Mouse (Mus musculus) heart, embryonic 12.5 days (tissue): Measurements from ENCODE around the gene Hyou1. TPM values are rescaled to one million over a fixed set of nuclear protein-coding genes. Genes with fewer than 3 reads are reported as not detected.
"Not testable (repeated sequence)": the region's sequence is repeated elsewhere in the genome, so short reads cannot be mapped to it uniquely, and the experiment has no call there.

Experiments
- ATAC-seq: fragments of 200-750 bp; cut with Nextera tagmentation; 2 replicates; pipeline ENCODE4 v1.8.0; 2017; ENCODE audit warnings: moderate TSS enrichment, moderate library complexity; ENCODE audit not compliant: insufficient number of reproducible peaks, low FRiP score
- H3K27ac ChIP-seq: fragments of 300-500 bp; sonication (generic); 2 replicates; pipeline ENCODE4 v1.5.1; 2016; ENCODE audit warnings: mild to moderate bottlenecking, moderate library complexity; ENCODE audit not compliant: poor library complexity, severe bottlenecking
- H3K27me3 ChIP-seq: fragments of 300-500 bp; sonication (generic); replicated peaks from 2 replicates; pipeline ENCODE4 v1.6.1; 2016; ENCODE audit warnings: mild to moderate bottlenecking, moderate library complexity
- H3K36me3 ChIP-seq: fragments of 300-500 bp; sonication (generic); 2 replicates; pipeline ENCODE4 v1.6.1; 2016; ENCODE audit warnings: mild to moderate bottlenecking, moderate library complexity
- H3K4me1 ChIP-seq: fragments of 300-500 bp; sonication (generic); replicated peaks from 2 replicates; pipeline ENCODE4 v1.6.1; 2016; ENCODE audit warnings: mild to moderate bottlenecking
- H3K4me2 ChIP-seq: fragments of 300-500 bp; sonication (generic); 2 replicates; pipeline ENCODE4 v1.6.1; 2016; ENCODE audit warnings: mild to moderate bottlenecking, moderate library complexity
- H3K4me3 ChIP-seq: fragments of 300-500 bp; sonication (generic); 2 replicates; pipeline ENCODE4 v1.5.1; 2016; ENCODE audit warnings: mild to moderate bottlenecking
- H3K9ac ChIP-seq: fragments of 300-500 bp; sonication (generic); 2 replicates; pipeline ENCODE4 v1.6.1; 2016; ENCODE audit warnings: mild to moderate bottlenecking, moderate library complexity
- H3K9me3 ChIP-seq: fragments of 300-500 bp; sonication (generic); replicated peaks from 2 replicates; pipeline ENCODE4 v1.6.1; 2016; ENCODE audit warnings: mild to moderate bottlenecking, moderate library complexity
- WGBS: fragments of 180-500 bp; shearing (Covaris S2); methylation state at CpG from one replicate; pipeline ENCODE4 v1.1.7; 2016; 5-methylcytosine and 5-hydroxymethylcytosine counted together
- polyA plus RNA-seq: library from polyadenylated mRNA; unstranded; fragments of >200 nt; fragmentation: Nextera tagmentation; extraction: Ambion mirVana; gene quantifications from 2 replicates; pipeline ENCODE4 v1.2.1, GENCODE M21; 2016

Gene Hyou1
- polyA plus RNA-seq, 1 experiment from 2014 or later: 23.6 TPM

GRCm38 (mm10) chr9:44407752-44408097, 28.4 kb downstream of the Hyou1 start:
- Histone ChIP-seq H3K9me3 (no peaks in the 10 kb centered on the region), H3K36me3 (peaks cover 69% of the 10 kb centered on the region), H3K4me1 (peaks cover 18% of the 10 kb centered on the region), H3K4me2 (peak overlapping the region; percentile 78), H3K4me3 (peak overlapping the region; percentile 99), H3K27ac (peak overlapping the region; percentile 85), H3K27me3 (no peaks in the 10 kb centered on the region), H3K9ac (peak overlapping the region; percentile 98)
- WGBS: under 1% methylated on average over 24 of the region's 24 CpGs
- ATAC-seq: peak; percentile 60; the same call in 1 of the 2 replicates

- WGBS: 74% methylated on average over 9 of the region's 9 CpGs
- H3K27me3 ChIP-seq, H3K9me3 ChIP-seq, H3K27ac ChIP-seq, ATAC-seq: not testable (repeated sequence)
- Histone ChIP-seq H3K36me3 (peaks cover 68% of the 10 kb centered on the region), H3K4me3 (peak overlapping the region; percentile 99), H3K4me2 (peak overlapping the region; percentile 78), H3K4me1 (peaks cover 18% of the 10 kb centered on the region), H3K9ac (peak overlapping the region; percentile 98; the same call in 1 of the 2 replicates)
Measured at GRCm38 (mm10) chr9:44408693-44409092, 29.4 kb downstream of the Hyou1 start.

GRCm38 (mm10) chr9:44410647-44411336, 31.5 kb downstream of the Hyou1 start:
- peaks cover 64% of the 10 kb centered on the region for H3K36me3 ChIP-seq
- H3K9ac ChIP-seq: no peak overlapping the region
- 89% methylated on average over 2 of the region's 2 CpGs for WGBS

GRCm38 (mm10) chr9:44411601-44412130, 32.4 kb downstream of the Hyou1 start:
- Histone ChIP-seq H3K27me3 (no peaks in the 10 kb centered on the region), H3K4me1 (peaks cover 11% of the 10 kb centered on the region), H3K9ac (no peak overlapping the region), H3K4me3 (no peak overlapping the region), H3K27ac (no peak overlapping the region), H3K4me2 (no peak overlapping the region), H3K36me3 (peaks cover 72% of the 10 kb centered on the region), H3K9me3 (no peaks in the 10 kb centered on the region)
- ATAC-seq: no peak
- WGBS: 86% methylated on average over 1 of the region's 1 CpGs

More at GRCm38 (mm10) chr9:44410647-44411336, 31.5 kb downstream of the Hyou1 start:
- H3K27ac ChIP-seq: no peak overlapping the region
- ATAC-seq: no peak
- no peak overlapping the region for H3K4me2 ChIP-seq
- H3K4me3 ChIP-seq: no peak overlapping the region
- no peaks in the 10 kb centered on the region for H3K27me3 ChIP-seq
- H3K4me1 ChIP-seq: peaks cover 15% of the 10 kb centered on the region
- no peaks in the 10 kb centered on the region for H3K9me3 ChIP-seq

GRCm38 (mm10) chr9:44412306-44412705, 33.0 kb downstream of the Hyou1 start:
- ATAC-seq: no peak
- no peak overlapping the region for H3K27ac ChIP-seq
- no peaks in the 10 kb centered on the region for H3K27me3 ChIP-seq
- H3K9ac ChIP-seq: no peak overlapping the region
- H3K9me3 ChIP-seq: no peaks in the 10 kb centered on the region
- peaks cover 72% of the 10 kb centered on the region for H3K36me3 ChIP-seq
- H3K4me3 ChIP-seq: no peak overlapping the region
- no peak overlapping the region for H3K4me2 ChIP-seq
- WGBS: 70% methylated on average over 4 of the region's 4 CpGs
- peaks cover 15% of the 10 kb centered on the region for H3K4me1 ChIP-seq

GRCm38 (mm10) chr9:44412781-44413180, 33.5 kb downstream of the Hyou1 start:
- no peak overlapping the region for H3K4me3 ChIP-seq
- H3K27ac ChIP-seq: no peak overlapping the region
- H3K9me3 ChIP-seq: no peaks in the 10 kb centered on the region
- H3K4me2 ChIP-seq: no peak overlapping the region
- H3K9ac ChIP-seq: no peak overlapping the region
- peaks cover 72% of the 10 kb centered on the region for H3K36me3 ChIP-seq
- H3K27me3 ChIP-seq: no peaks in the 10 kb centered on the region
- 74% methylated on average over 2 of the region's 2 CpGs for WGBS
- peaks cover 16% of the 10 kb centered on the region for H3K4me1 ChIP-seq
- ATAC-seq: no peak

- peak; percentile 77 for ATAC-seq
- WGBS: 7% methylated on average over 26 of the region's 26 CpGs
- no peaks in the 10 kb centered on the region for H3K27me3 ChIP-seq
Measured at GRCm38 (mm10) chr9:44417156-44417891, 38.0 kb downstream of the Hyou1 start.

GRCm38 (mm10) chr9:44417892-44418363, 38.6 kb downstream of the Hyou1 start:
- under 1% methylated on average over 38 of the region's 38 CpGs for WGBS
- H3K4me1 ChIP-seq: peaks cover 9% of the 10 kb centered on the region
- peak overlapping the region; percentile 60 for H3K27ac ChIP-seq
- H3K36me3 ChIP-seq: peaks cover 30% of the 10 kb centered on the region
- H3K9ac ChIP-seq: peak overlapping the region; percentile 92
- no peaks in the 10 kb centered on the region for H3K9me3 ChIP-seq
- peak overlapping the region; percentile 83 for H3K4me2 ChIP-seq
- H3K4me3 ChIP-seq: peak overlapping the region; percentile 95
- ATAC-seq: peak; percentile 96
- no peaks in the 10 kb centered on the region for H3K27me3 ChIP-seq

More at GRCm38 (mm10) chr9:44417156-44417891, 38.0 kb downstream of the Hyou1 start:
- H3K36me3 ChIP-seq: peaks cover 35% of the 10 kb centered on the region
- H3K4me3 ChIP-seq: peak overlapping the region; percentile 95
- H3K4me2 ChIP-seq: peak overlapping the region; percentile 83
- peak overlapping the region; percentile 60 for H3K27ac ChIP-seq
- H3K4me1 ChIP-seq: peaks cover 9% of the 10 kb centered on the region
- no peaks in the 10 kb centered on the region for H3K9me3 ChIP-seq
- peak overlapping the region; percentile 92 for H3K9ac ChIP-seq

- WGBS: 74% methylated on average over 14 of the region's 14 CpGs
- peaks cover 9% of the 10 kb centered on the region for H3K4me1 ChIP-seq
- peak within 1 kb of the TSS; percentile 92 for H3K9ac ChIP-seq
- no peaks in the 10 kb centered on the region for H3K27me3 ChIP-seq
- no peak; the same call in 1 of the 2 replicates for ATAC-seq
- H3K4me2 ChIP-seq: peak within 1 kb of the TSS; percentile 83
- no peaks in the 10 kb centered on the region for H3K9me3 ChIP-seq
- H3K36me3 ChIP-seq: peaks cover 23% of the 10 kb centered on the region
- H3K4me3 ChIP-seq: peak within 1 kb of the TSS; percentile 95
- H3K27ac ChIP-seq: peak within 1 kb of the TSS; percentile 60
Measured at GRCm38 (mm10) chr9:44418519-44419385, 39.5 kb downstream of the Hyou1 start, which contains the start of gene Ccdc84. TSS of gene Ccdc84 (minus strand) at chr9:44418569.

GRCm38 (mm10) chr9:44419730-44420129, 40.4 kb downstream of the Hyou1 start:
- 92% methylated on average over 9 of the region's 9 CpGs for WGBS

More at GRCm38 (mm10) chr9:44419730-44420129, 40.4 kb downstream of the Hyou1 start:
- H3K36me3 ChIP-seq: peaks cover 14% of the 10 kb centered on the region
- H3K4me1 ChIP-seq, H3K27ac ChIP-seq, H3K27me3 ChIP-seq, H3K9me3 ChIP-seq, ATAC-seq, H3K4me3 ChIP-seq, H3K4me2 ChIP-seq, H3K9ac ChIP-seq: not testable (repeated sequence)
